In genomic region chr13:95794346-95794745, GRCm38 (mm10) we compare ENCODE assay signal across 24 mouse cellular contexts.
DNase-seq lines count a peak whose midpoint lies in the region; ATAC-seq and TF ChIP-seq lines count a peak whose summit lies in the region.
"Had no signal": no experiment of that assay in that cellular context is flagged by ENCODE, and none has a peak within 500 bp of the region (broad histone marks: within the 10 kb centered on the region; RNA-seq: fewer than 3 reads in every experiment).

No protein-coding gene starts in this region.

- no peaks in the 10 kb centered on the region for H3K9me3 ChIP-seq in embryonic facial prominence, embryonic 15.5 days (replicated peaks)
- H3K9me3 ChIP-seq: embryonic facial prominence, embryonic 13.5 days; limb, embryonic 13.5 days; liver, embryonic 13.5 days; midbrain, embryonic 15.5 days; neural tube, embryonic 13.5 days had no signal

- peak; percentile 9 for DNase-seq in heart, postnatal 4 days
- DNase-seq in heart, adult 11 months: no peak
- peak; percentile 91 for DNase-seq in Muller cell, postnatal 12 days (ENCODE audit: inconsistent ontology term)
- DNase-seq in telencephalon, adult 2 months (ENCODE audit: low read depth, low spot score): peak; percentile 41
- DNase-seq in thymus, adult 2 months: no peak
- no peak for DNase-seq in right cerebral cortex, postnatal 14 days
- DNase-seq: adrenal gland, postnatal 36 days; cerebellum, adult 11-12 months; cerebellum, postnatal 14 days; kidney, adult 9 months; kidney, postnatal 14 days; layer of hippocampus, postnatal 36 days; liver, embryonic 13.5 days; lung, adult 2 months; right cerebral cortex, adult 18-20 months had no signal

- H3K27ac ChIP-seq in embryonic facial prominence, embryonic 15.5 days (replicated peaks): no peak overlapping the region
- H3K27ac ChIP-seq in thymus, adult 2 months (ENCODE audit: control insufficient read depth, insufficient read depth, low read length): no peak overlapping the region
- H3K27ac ChIP-seq: embryonic facial prominence, embryonic 13.5 days; hindbrain, postnatal 0 days; limb, embryonic 13.5 days; liver, embryonic 13.5 days; midbrain, embryonic 15.5 days; neural tube, embryonic 13.5 days had no signal

- H3K9ac ChIP-seq in embryonic facial prominence, embryonic 15.5 days: no peak overlapping the region
- H3K9ac ChIP-seq: embryonic facial prominence, embryonic 13.5 days; limb, embryonic 13.5 days; liver, embryonic 13.5 days; midbrain, embryonic 15.5 days; neural tube, embryonic 13.5 days had no signal

- ATAC-seq in embryonic facial prominence, embryonic 15.5 days (ENCODE audit: insufficient number of reproducible peaks, low FRiP score, low TSS enrichment, low read depth): peak; percentile 19; the same call in 1 of the 2 replicates
- ATAC-seq: forebrain, embryonic 16.5 days; hindbrain, postnatal 0 days; intestine, embryonic 16.5 days; midbrain, embryonic 15.5 days had no signal

- 62% methylated on average over 8 of the region's 8 CpGs for WGBS in embryonic facial prominence, embryonic 15.5 days
- WGBS in thymus, adult 2 months: 94% methylated on average over 8 of the region's 8 CpGs

- H3K4me2 ChIP-seq in embryonic facial prominence, embryonic 15.5 days (replicated peaks): no peak overlapping the region
- H3K4me2 ChIP-seq: embryonic facial prominence, embryonic 13.5 days; heart, embryonic 11.5 days; limb, embryonic 13.5 days; liver, embryonic 13.5 days; midbrain, embryonic 15.5 days; neural tube, embryonic 13.5 days had no signal

- no peak for TF ChIP-seq POLR2A in thymus, adult 2 months (IDR thresholded peaks at IDR 0.05; ENCODE audit: control insufficient read depth, extremely low read depth, insufficient read depth, low read length, poor library complexity)

- no peaks in the 10 kb centered on the region for H3K27me3 ChIP-seq in embryonic facial prominence, embryonic 15.5 days
- H3K27me3 ChIP-seq in thymus, adult 2 months (ENCODE audit: control insufficient read depth, insufficient read depth, low read length): no peaks in the 10 kb centered on the region
- H3K27me3 ChIP-seq: embryonic facial prominence, embryonic 13.5 days; limb, embryonic 13.5 days; liver, embryonic 13.5 days; midbrain, embryonic 15.5 days; neural tube, embryonic 13.5 days had no signal

- H3K4me3 ChIP-seq in embryonic facial prominence, embryonic 15.5 days (replicated peaks): no peak overlapping the region
- no peak overlapping the region for H3K4me3 ChIP-seq in thymus, adult 2 months (ENCODE audit: control insufficient read depth, insufficient read depth, low read length)
- H3K4me3 ChIP-seq: embryonic facial prominence, embryonic 13.5 days; limb, embryonic 13.5 days; liver, embryonic 13.5 days; midbrain, embryonic 15.5 days; neural tube, embryonic 13.5 days had no signal

- no peaks in the 10 kb centered on the region for H3K36me3 ChIP-seq in embryonic facial prominence, embryonic 15.5 days
- no peaks in the 10 kb centered on the region for H3K36me3 ChIP-seq in thymus, adult 2 months (ENCODE audit: control insufficient read depth, insufficient read depth, low read length)
- H3K36me3 ChIP-seq: embryonic facial prominence, embryonic 13.5 days; limb, embryonic 13.5 days; liver, embryonic 13.5 days; midbrain, embryonic 15.5 days; neural tube, embryonic 13.5 days had no signal

- H3K4me1 ChIP-seq in embryonic facial prominence, embryonic 15.5 days: peaks cover 10% of the 10 kb centered on the region; the same call in 1 of the 2 replicates
- peaks cover 2% of the 10 kb centered on the region for H3K4me1 ChIP-seq in thymus, adult 2 months (replicated peaks; ENCODE audit: control insufficient read depth, insufficient read depth, low read length)
- H3K4me1 ChIP-seq: midbrain, embryonic 15.5 days; neural tube, embryonic 13.5 days had no signal

- no peak for TF ChIP-seq CTCF in thymus, adult 2 months (IDR thresholded peaks at IDR 0.05; ENCODE audit: borderline replicate concordance, control insufficient read depth, extremely low read depth, insufficient read depth, low read length, poor library complexity)

Comparison
In these comparisons a context has a peak if more than half of its experiments do, and no peak if none do; other contexts are left out.
1. DNase-seq: peak in heart, postnatal 4 days (single experiment), Muller cell, postnatal 12 days (single experiment) and telencephalon, adult 2 months (single experiment); none in heart, adult 11 months (single experiment), thymus, adult 2 months (single experiment) and right cerebral cortex, postnatal 14 days (single experiment).